In the genomic region with DNA sequence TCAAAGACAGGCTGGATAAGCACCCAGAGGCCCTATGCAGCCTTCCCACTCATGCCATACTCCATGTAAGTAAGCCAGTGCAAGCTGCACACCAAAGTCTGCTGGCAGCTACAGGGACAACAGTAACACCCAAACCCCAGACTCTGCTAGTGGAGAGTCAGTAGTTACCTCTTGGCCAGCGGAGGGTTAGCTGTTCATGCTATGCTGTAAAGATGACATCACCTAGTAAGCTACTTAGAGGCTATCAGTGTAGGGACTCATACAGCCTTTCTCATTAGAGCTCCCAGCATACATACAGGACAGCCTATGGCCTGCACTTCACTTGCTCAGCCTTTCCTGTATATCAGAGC, we compare ENCODE assay signal across 11 mouse cellular contexts. TPM values are rescaled to one million over a fixed set of nuclear protein-coding genes. Genes with fewer than 3 reads are reported as not detected.
DNase-seq lines count a peak whose midpoint lies in the region; ATAC-seq and TF ChIP-seq lines count a peak whose summit lies in the region.
"Had no signal": no experiment of that assay in that cellular context is flagged by ENCODE, and none has a peak within 500 bp of the region (broad histone marks: within the 10 kb centered on the region; RNA-seq: fewer than 3 reads in every experiment).

No protein-coding gene starts in this region.

- WGBS in hindbrain, postnatal 0 days = 93% methylated on average over 1 of the region's 1 CpGs
- WGBS in hindbrain, embryonic 12.5 days = 78% methylated on average over 1 of the region's 1 CpGs
- 88% methylated on average over 1 of the region's 1 CpGs for WGBS in lung, embryonic 14.5 days

- no peak for TF ChIP-seq EP300 in MEL (IDR thresholded peaks at IDR 0.05; ENCODE audit: low read depth in 1 of 2, low read length in 2 of 2)

- H3K4me2 ChIP-seq in hindbrain, postnatal 0 days (ENCODE audit: low read depth, low read length) = no peak overlapping the region
- no peak overlapping the region for H3K4me2 ChIP-seq in hindbrain, embryonic 12.5 days (replicated peaks)
- no peak overlapping the region for H3K4me2 ChIP-seq in lung, embryonic 14.5 days
- H3K4me2 ChIP-seq: hindbrain, embryonic 15.5 days; limb, embryonic 12.5 days; midbrain, embryonic 12.5 days had no signal

- H3K27ac ChIP-seq in hindbrain, postnatal 0 days = no peak overlapping the region
- no peak overlapping the region for H3K27ac ChIP-seq in hindbrain, embryonic 12.5 days
- H3K27ac ChIP-seq in lung, embryonic 14.5 days (ENCODE audit: low read depth) = no peak overlapping the region
- no peak overlapping the region for H3K27ac ChIP-seq in MEL (ENCODE audit: control insufficient read depth, low read depth, low read length)
- H3K27ac ChIP-seq: hindbrain, embryonic 15.5 days; limb, embryonic 12.5 days; midbrain, embryonic 12.5 days had no signal

- peak; percentile 27 for ATAC-seq in hindbrain, postnatal 0 days
- no peak for ATAC-seq in hindbrain, embryonic 12.5 days (ENCODE audit: low FRiP score)
- peak; percentile 33; the same call in 1 of the 2 replicates for ATAC-seq in lung, embryonic 14.5 days (ENCODE audit: insufficient read depth)
- peak; percentile 4; the same call in 1 of the 2 replicates for ATAC-seq in erythroid progenitor cell, adult 5-6 weeks (replicated peaks; ENCODE audit: low FRiP score, poor library complexity, severe bottlenecking)

- H3K4me3 ChIP-seq in hindbrain, postnatal 0 days (ENCODE audit: low read length) = no peak overlapping the region
- H3K4me3 ChIP-seq in hindbrain, embryonic 12.5 days = no peak overlapping the region
- no peak overlapping the region for H3K4me3 ChIP-seq in lung, embryonic 14.5 days (ENCODE audit: low read depth, low read length)
- no peak overlapping the region for H3K4me3 ChIP-seq in MEL (ENCODE audit: control insufficient read depth in 1 of 2, insufficient read depth in 1 of 2, low read depth in 2 of 2, low read length in 2 of 2)
- H3K4me3 ChIP-seq: hindbrain, embryonic 15.5 days; limb, embryonic 12.5 days; midbrain, embryonic 12.5 days had no signal

- H3K9ac ChIP-seq in hindbrain, postnatal 0 days (replicated peaks; ENCODE audit: low read length) = no peak overlapping the region
- no peak overlapping the region for H3K9ac ChIP-seq in hindbrain, embryonic 12.5 days
- H3K9ac ChIP-seq in lung, embryonic 14.5 days = no peak overlapping the region
- no peak overlapping the region for H3K9ac ChIP-seq in MEL (ENCODE audit: control insufficient read depth, low read depth, low read length, poor library complexity, severe bottlenecking)
- H3K9ac ChIP-seq: hindbrain, embryonic 15.5 days; limb, embryonic 12.5 days; midbrain, embryonic 12.5 days had no signal

- H3K36me3 ChIP-seq in hindbrain, postnatal 0 days (ENCODE audit: insufficient read depth, low read length) = peaks cover 18% of the 10 kb centered on the region
- peaks cover 47% of the 10 kb centered on the region for H3K36me3 ChIP-seq in hindbrain, embryonic 12.5 days
- H3K36me3 ChIP-seq in lung, embryonic 14.5 days (ENCODE audit: insufficient read depth) = peaks cover 48% of the 10 kb centered on the region
- peaks cover 0 to 14% of the 10 kb centered on the region in 2 experiments; a peak in 2 of 4 replicates for H3K36me3 ChIP-seq in MEL (ENCODE audit: control insufficient read depth in 1 of 2, insufficient read depth in 2 of 2, low read length in 2 of 2)

- TF ChIP-seq CTCF in hindbrain, postnatal 0 days (IDR thresholded peaks at IDR 0.05; ENCODE audit: low read depth) = no peak
- TF ChIP-seq CTCF in lung, embryonic 14.5 days (IDR thresholded peaks at IDR 0.05; ENCODE audit: low read depth) = no peak
- no peak for TF ChIP-seq CTCF in MEL (IDR thresholded peaks at IDR 0.05 in 2 of 3, conservative IDR thresholded peaks at IDR 0.05 in 1 of 3; ENCODE audit: control insufficient read depth in 1 of 3, insufficient read depth in 1 of 3, low read depth in 2 of 3, low read length in 3 of 3, poor library complexity in 1 of 3, severe bottlenecking in 1 of 3)

- no peak for TF ChIP-seq RAD21 in MEL (IDR thresholded peaks at IDR 0.05; ENCODE audit: low read depth, low read length)

- no peaks in the 10 kb centered on the region for H3K79me2 ChIP-seq in MEL (ENCODE audit: control insufficient read depth, insufficient read depth, low read length, poor library complexity)

- H3K9me3 ChIP-seq in hindbrain, postnatal 0 days (ENCODE audit: low read length) = no peaks in the 10 kb centered on the region
- H3K9me3 ChIP-seq in hindbrain, embryonic 12.5 days (replicated peaks) = no peaks in the 10 kb centered on the region
- no peaks in the 10 kb centered on the region for H3K9me3 ChIP-seq in lung, embryonic 14.5 days (ENCODE audit: low read depth, low read length)
- no peaks in the 10 kb centered on the region for H3K9me3 ChIP-seq in MEL (replicated peaks; ENCODE audit: insufficient read depth, low read length)
- H3K9me3 ChIP-seq: hindbrain, embryonic 15.5 days; limb, embryonic 12.5 days; midbrain, embryonic 12.5 days had no signal

- H3K27me3 ChIP-seq in hindbrain, postnatal 0 days (ENCODE audit: insufficient read depth, low read length) = no peaks in the 10 kb centered on the region
- no peaks in the 10 kb centered on the region for H3K27me3 ChIP-seq in hindbrain, embryonic 12.5 days
- H3K27me3 ChIP-seq in lung, embryonic 14.5 days (ENCODE audit: insufficient read depth, low read length) = no peaks in the 10 kb centered on the region
- H3K27me3 ChIP-seq in MEL (ENCODE audit: control insufficient read depth in 1 of 2, insufficient read depth in 2 of 2, low read length in 2 of 2) = no peaks in the 10 kb centered on the region
- H3K27me3 ChIP-seq: hindbrain, embryonic 15.5 days; limb, embryonic 12.5 days; midbrain, embryonic 12.5 days had no signal

- no peaks in the 10 kb centered on the region for H3K4me1 ChIP-seq in hindbrain, postnatal 0 days (ENCODE audit: insufficient read depth, low read length)
- no peaks in the 10 kb centered on the region for H3K4me1 ChIP-seq in hindbrain, embryonic 12.5 days
- no peaks in the 10 kb centered on the region for H3K4me1 ChIP-seq in lung, embryonic 14.5 days (ENCODE audit: insufficient read depth)
- peaks cover 6 to 13% of the 10 kb centered on the region in 2 experiments for H3K4me1 ChIP-seq in MEL (ENCODE audit: control insufficient read depth in 1 of 2, insufficient read depth in 2 of 2, low read length in 2 of 2)
- H3K4me1 ChIP-seq: hindbrain, embryonic 15.5 days; limb, embryonic 12.5 days had no signal

- TF ChIP-seq POLR2A in MEL (IDR thresholded peaks at IDR 0.05; ENCODE audit: control insufficient read depth in 1 of 2, insufficient read depth in 1 of 2, low read depth in 1 of 2, low read length in 2 of 2, poor library complexity in 1 of 2) = no peak

- DNase-seq in hindbrain, postnatal 0 days (ENCODE audit: low spot score) = no peak
- DNase-seq in lung, embryonic 14.5 days = no peak
- DNase-seq in lung, adult 18-20 months = no peak
- DNase-seq in MEL (ENCODE audit: low read depth, low spot score) = no peak
- DNase-seq in urinary bladder, adult 18-20 months (ENCODE audit: low spot score in 2 of 2) = no peak

TF ChIP-seq in MEL, 35 proteins besides CTCF, POLR2A, EP300 and RAD21:
- no peak for TF ChIP-seq GABPA (IDR thresholded peaks at IDR 0.05; ENCODE audit: low read depth, low read length)
- no peak for TF ChIP-seq NELFE (IDR thresholded peaks at IDR 0.05; ENCODE audit: low read depth, low read length)
- no peak for TF ChIP-seq POLR2AphosphoS5 (IDR thresholded peaks at IDR 0.05; ENCODE audit: borderline replicate concordance, low read depth, low read length)
- TF ChIP-seq BHLHE40 (IDR thresholded peaks at IDR 0.05; ENCODE audit: borderline replicate concordance, low read depth, low read length) = peak; percentile 2; the same call in 1 of the 2 replicates

RNA-seq across cellular contexts. Expression of a gene that starts 8.6 kb away (rescaled TPM):
- total RNA-seq in hindbrain, postnatal 0 days (2014; rRNA removed) = 10.9 and 16.0 TPM in 2 replicates
- 21.5 and 24.6 TPM in 2 replicates for polyA plus RNA-seq in hindbrain, postnatal 0 days (2015; fragmentation: Nextera tagmentation; extraction: Ambion mirVana)
- polyA plus RNA-seq in hindbrain, embryonic 12.5 days (2016; fragmentation: Nextera tagmentation; extraction: Ambion mirVana) = 1.2 and 1.5 TPM in 2 replicates
- polyA plus RNA-seq in lung, embryonic 14.5 days (2014; fragmentation: Nextera tagmentation; extraction: Ambion mirVana) = 1.8 and 2.3 TPM in 2 replicates
- total RNA-seq in MEL (2012; rRNA removed) = 2.0 and 3.1 TPM in 2 replicates
- 1 to 10 TPM in 1 of 2 experiments, not detected in 1; 5.5 TPM for polyA plus RNA-seq in MEL (2012; ENCODE audit: insufficient read depth in 1 of 2, insufficient read length in 2 of 2, low read depth in 1 of 2, low replicate concordance in 2 of 2, missing spikeins in 1 of 2)
- not detected in 2 replicates for total RNA-seq in erythroid progenitor cell, adult 5-6 weeks (2015; ENCODE audit: low replicate concordance)
- not detected in 2 replicates for total RNA-seq in erythroid progenitor cell, adult 5-6 weeks (2017; ENCODE audit: low replicate concordance)
- total RNA-seq: gastrocnemius, adult 18-20 months had no signal

RNA-seq across cellular contexts. Expression of a gene that starts 31.0 kb away (rescaled TPM):
- 42.8 and 43.5 TPM in 2 replicates for total RNA-seq in hindbrain, postnatal 0 days (2014; rRNA removed)
- polyA plus RNA-seq in hindbrain, postnatal 0 days (2015; fragmentation: Nextera tagmentation; extraction: Ambion mirVana) = 28.4 and 28.8 TPM in 2 replicates
- polyA plus RNA-seq in hindbrain, embryonic 12.5 days (2016; fragmentation: Nextera tagmentation; extraction: Ambion mirVana) = 34.1 and 36.2 TPM in 2 replicates
- polyA plus RNA-seq in lung, embryonic 14.5 days (2014; fragmentation: Nextera tagmentation; extraction: Ambion mirVana) = 26.1 and 26.2 TPM in 2 replicates
- total RNA-seq in MEL (2012; rRNA removed) = 33.7 and 36.3 TPM in 2 replicates
- 10 to 100 TPM in 1 of 2 experiments, not detected in 1; 36.1 TPM for polyA plus RNA-seq in MEL (2012; ENCODE audit: insufficient read depth in 1 of 2, insufficient read length in 2 of 2, low read depth in 1 of 2, low replicate concordance in 2 of 2, missing spikeins in 1 of 2)
- total RNA-seq in erythroid progenitor cell, adult 5-6 weeks (2015; ENCODE audit: low replicate concordance) = 2.1 and 5.0 TPM in 2 replicates
- total RNA-seq in erythroid progenitor cell, adult 5-6 weeks (2017; ENCODE audit: low replicate concordance) = 2.3 and 5.4 TPM in 2 replicates
